Mouse (Mus musculus) myocyte (in vitro differentiated cells): ENCODE data around the gene Vdac2.

Source experiments
- CEBPB ChIP-seq: IDR thresholded peaks from 2 replicates; pipeline ENCODE4 v1.6.1; 2011; ENCODE audit warnings: mild to moderate bottlenecking, moderate library complexity; ENCODE audit not compliant: poor library complexity, insufficient read depth, severe bottlenecking
- MAX ChIP-seq: IDR thresholded peaks from one replicate; pipeline ENCODE4 v1.6.1; 2011; ENCODE audit warnings: low read depth, mild to moderate bottlenecking, control low read depth
- MYOD1 ChIP-seq, 3 experiments: IDR thresholded peaks; one replicate each; pipeline ENCODE4 v1.6.1; 2011; ENCODE audit warnings: control low read depth in 2 of 3, low read depth in 2 of 3, mild to moderate bottlenecking in 2 of 3, moderate library complexity in 1 of 3; ENCODE audit not compliant: insufficient read length in 2 of 3, control insufficient read depth in 1 of 3
- MYOG ChIP-seq, 3 experiments: IDR thresholded peaks; one replicate each; pipeline ENCODE4 v1.6.1; 2011; ENCODE audit warnings: control low read depth in 2 of 3, low read depth in 2 of 3, mild to moderate bottlenecking in 2 of 3; ENCODE audit not compliant: insufficient read length in 2 of 3, control insufficient read depth in 1 of 3, insufficient read depth in 1 of 3
- POLR2A ChIP-seq: IDR thresholded peaks from one replicate; pipeline ENCODE4 v1.6.1; 2011; ENCODE audit warnings: low read depth, mild to moderate bottlenecking, control low read depth, moderate library complexity; ENCODE audit not compliant: insufficient read length
- POLR2AphosphoS2 ChIP-seq: IDR thresholded peaks from one replicate; pipeline ENCODE4 v1.6.1; 2011; ENCODE audit warnings: low read depth, control low read depth; ENCODE audit not compliant: insufficient read length
- SRF ChIP-seq: IDR thresholded peaks from one replicate; pipeline ENCODE4 v1.6.1; 2011; ENCODE audit warnings: low read depth; ENCODE audit not compliant: control insufficient read depth, insufficient read length
- TCF12 ChIP-seq: IDR thresholded peaks from one replicate; pipeline ENCODE4 v1.6.1; 2011; ENCODE audit warnings: mild to moderate bottlenecking, control low read depth; ENCODE audit not compliant: poor library complexity, insufficient read depth, severe bottlenecking
- USF1 ChIP-seq: IDR thresholded peaks from one replicate; pipeline ENCODE4 v1.6.1; 2011; ENCODE audit warnings: low read depth, mild to moderate bottlenecking, control low read depth, moderate library complexity

DNA sequence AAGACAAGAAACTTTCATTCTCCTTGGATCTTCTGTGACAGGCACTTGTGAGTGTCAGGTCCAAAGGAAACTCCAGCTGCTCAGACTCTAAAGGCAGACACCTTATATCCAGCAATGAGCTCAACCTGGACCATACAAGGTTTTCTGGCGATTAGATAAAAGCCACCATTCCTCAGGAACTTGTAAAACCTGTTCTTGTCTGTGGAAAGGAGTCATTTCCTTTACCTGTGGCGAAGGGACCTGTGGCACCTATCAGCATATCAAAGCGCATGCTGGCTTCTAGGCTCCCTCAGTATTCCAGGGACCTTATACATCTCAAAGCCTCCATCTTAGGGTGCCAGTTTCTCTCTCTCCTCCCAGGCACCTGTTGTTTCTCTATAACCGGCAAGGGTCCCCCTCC lies 7.6 kb upstream of the Vdac2 start:
- TF ChIP-seq SRF (no peak), POLR2A (no peak), USF1 (no peak), MAX (no peak), MYOD1 (IDR thresholded peaks at IDR 0.05; ENCODE audit: control insufficient read depth in 1 of 3, insufficient read length in 2 of 3, low read depth in 2 of 3) (no peak), MYOG (IDR thresholded peaks at IDR 0.05; ENCODE audit: control insufficient read depth in 1 of 3, insufficient read depth in 1 of 3, insufficient read length in 2 of 3, low read depth in 2 of 3) (no peak), CEBPB (no peak), TCF12 (no peak), POLR2AphosphoS2 (no peak)
